Mouse (Mus musculus) layer of hippocampus, adult 2 months (tissue): ENCODE data around the gene Ppm1l. TPM values are rescaled to one million over a fixed set of nuclear protein-coding genes. Genes with fewer than 3 reads are reported as not detected.
"Not testable (repeated sequence)": the region's sequence is repeated elsewhere in the genome, so short reads cannot be mapped to it uniquely, and the experiment has no call there.

Experiments used
- DNase-seq, 2 experiments: peaks; one replicate each; pipeline ENCODE4 v3.0.0; 2022; ENCODE audit warnings: low spot score in 2 of 2
- H3K27ac ChIP-seq: fragments of 200-600 bp; 2 replicates; pipeline ENCODE4 v1.8.1; 2022
- H3K4me3 ChIP-seq: fragments of 200-600 bp; 2 replicates; pipeline ENCODE4 v1.8.1; 2022; ENCODE audit warnings: mild to moderate bottlenecking
- CTCF ChIP-seq: fragments of 200-600 bp; conservative IDR thresholded peaks from 2 replicates; pipeline ENCODE4 v1.8.1; 2022; ENCODE audit warnings: antibody characterized with exemption, mild to moderate bottlenecking, moderate library complexity
- total RNA-seq, 2 experiments: library from RNA; stranded (reverse); gene quantifications; 2 replicates each; pipeline ENCODE4 v1.2.3; 2021

Gene Ppm1l
- total RNA-seq, 2 experiments from 2014 or later: 49.7 to 51.1 TPM

- H3K27ac ChIP-seq: peak overlapping the region; percentile 80
- no peak for DNase-seq
- H3K4me3 ChIP-seq: no peak overlapping the region
- TF ChIP-seq CTCF: no peak
Observed at GRCm38 (mm10) chr3:69362350-69362790, 45.7 kb downstream of the Ppm1l start.

- Histone ChIP-seq H3K27ac (peak overlapping the region; percentile 80), H3K4me3 (no peak overlapping the region)
- no peak for DNase-seq
- TF ChIP-seq CTCF: no peak
Observed at GRCm38 (mm10) chr3:69362906-69363305, 46.2 kb downstream of the Ppm1l start.

GRCm38 (mm10) chr3:69364151-69364550 lies 47.5 kb downstream of the Ppm1l start:
- Histone ChIP-seq H3K27ac (no peak overlapping the region), H3K4me3 (no peak overlapping the region)
- no peak for DNase-seq
- no peak for TF ChIP-seq CTCF

GRCm38 (mm10) chr3:69367916-69368315 lies 51.3 kb downstream of the Ppm1l start:
- H3K4me3 ChIP-seq: no peak overlapping the region
- no peak overlapping the region for H3K27ac ChIP-seq

GRCm38 (mm10) chr3:69372731-69373130 lies 56.1 kb downstream of the Ppm1l start:
- Histone ChIP-seq H3K4me3 (no peak overlapping the region), H3K27ac (no peak overlapping the region)
- TF ChIP-seq CTCF: peak; percentile 53
- DNase-seq: no peak

More at GRCm38 (mm10) chr3:69367916-69368315, 51.3 kb downstream of the Ppm1l start:
- DNase-seq: no peak
- TF ChIP-seq CTCF: no peak

- Histone ChIP-seq H3K4me3 (no peak overlapping the region), H3K27ac (no peak overlapping the region)
- TF ChIP-seq CTCF: no peak
- DNase-seq: peak; percentile 55 to 57
Observed at GRCm38 (mm10) chr3:69373544-69374306, 57.1 kb downstream of the Ppm1l start.

- DNase-seq: no peak
- no peak overlapping the region for H3K27ac ChIP-seq
- no peak for TF ChIP-seq CTCF
- no peak overlapping the region for H3K4me3 ChIP-seq
Observed at GRCm38 (mm10) chr3:69374538-69374937, 57.9 kb downstream of the Ppm1l start.

- no peak overlapping the region for H3K27ac ChIP-seq
- no peak overlapping the region for H3K4me3 ChIP-seq
- TF ChIP-seq CTCF: no peak
Observed at GRCm38 (mm10) chr3:69374983-69375382, 58.3 kb downstream of the Ppm1l start.

GRCm38 (mm10) chr3:69381213-69381612 lies 64.6 kb downstream of the Ppm1l start:
- H3K4me3 ChIP-seq: no peak overlapping the region
- H3K27ac ChIP-seq: no peak overlapping the region
- TF ChIP-seq CTCF: no peak
- no peak for DNase-seq

More at GRCm38 (mm10) chr3:69374983-69375382, 58.3 kb downstream of the Ppm1l start:
- DNase-seq: no peak

GRCm38 (mm10) chr3:69391834-69392233 lies 75.2 kb downstream of the Ppm1l start:
- DNase-seq, H3K4me3 ChIP-seq, H3K27ac ChIP-seq: not testable (repeated sequence)

- Histone ChIP-seq H3K4me3 (no peak overlapping the region), H3K27ac (no peak overlapping the region)
- no peak for DNase-seq
- no peak for TF ChIP-seq CTCF
Observed at GRCm38 (mm10) chr3:69392298-69392697, 75.6 kb downstream of the Ppm1l start.

GRCm38 (mm10) chr3:69393079-69393478 lies 76.4 kb downstream of the Ppm1l start:
- DNase-seq: no peak
- Histone ChIP-seq H3K27ac (no peak overlapping the region), H3K4me3 (no peak overlapping the region)
- TF ChIP-seq CTCF: no peak

GRCm38 (mm10) chr3:69393991-69394390 lies 77.3 kb downstream of the Ppm1l start:
- no peak for TF ChIP-seq CTCF
- no peak for DNase-seq
- Histone ChIP-seq H3K27ac (no peak overlapping the region), H3K4me3 (no peak overlapping the region)

GRCm38 (mm10) chr3:69395084-69395483 lies 78.4 kb downstream of the Ppm1l start:
- H3K27ac ChIP-seq: no peak overlapping the region
- peak; percentile 48 for TF ChIP-seq CTCF
- no peak for DNase-seq
- H3K4me3 ChIP-seq: no peak overlapping the region

- no peak for DNase-seq
- Histone ChIP-seq H3K27ac (no peak overlapping the region), H3K4me3 (no peak overlapping the region)
- peak; percentile 65 for TF ChIP-seq CTCF
Observed at GRCm38 (mm10) chr3:69397733-69398132, 81.1 kb downstream of the Ppm1l start.
